Mouse (Mus musculus) testis, adult 2 months (tissue): ENCODE data around the gene 4930544G11Rik. TPM values are rescaled to one million over a fixed set of nuclear protein-coding genes. Genes with fewer than 3 reads are reported as not detected.

Experiments
- H3K27ac ChIP-seq: fragments of 200-500 bp; 2 replicates; pipeline ENCODE4 v1.5.1; 2012; ENCODE audit warnings: low read depth, low read length; ENCODE audit not compliant: control insufficient read depth, insufficient read depth
- H3K27me3 ChIP-seq: fragments of 200-500 bp; 2 replicates; pipeline ENCODE4 v1.6.1; 2012; ENCODE audit warnings: mild to moderate bottlenecking, low read length, moderate library complexity; ENCODE audit not compliant: control insufficient read depth, insufficient read depth
- H3K36me3 ChIP-seq: fragments of 200-500 bp; 2 replicates; pipeline ENCODE4 v1.6.1; 2012; ENCODE audit warnings: mild to moderate bottlenecking, low read length; ENCODE audit not compliant: control insufficient read depth, insufficient read depth
- H3K4me1 ChIP-seq: fragments of 200-500 bp; 2 replicates; pipeline ENCODE4 v1.6.1; 2012; ENCODE audit warnings: low read length; ENCODE audit not compliant: control insufficient read depth, insufficient read depth
- H3K4me3 ChIP-seq: fragments of 200-500 bp; 2 replicates; pipeline ENCODE4 v1.5.1; 2012; ENCODE audit warnings: low read depth, mild to moderate bottlenecking, low read length, moderate library complexity, mixed read lengths; ENCODE audit not compliant: control insufficient read depth
- CTCF ChIP-seq: fragments of 200-500 bp; IDR thresholded peaks from 2 replicates; pipeline ENCODE4 v1.5.1; 2012; ENCODE audit warnings: low read depth, mild to moderate bottlenecking, inconsistent platforms, low read length, moderate library complexity; ENCODE audit not compliant: control insufficient read depth, insufficient read depth, insufficient replicate concordance
- POLR2A ChIP-seq: fragments of 200-500 bp; IDR thresholded peaks from 2 replicates; pipeline ENCODE4 v1.6.1; 2012; ENCODE audit warnings: low read depth, mild to moderate bottlenecking, inconsistent platforms, low read length, moderate library complexity; ENCODE audit not compliant: control insufficient read depth
- polyA plus RNA-seq: library from polyadenylated mRNA; depleted of rRNA; stranded (reverse); fragments of >200 nt; gene quantifications from 2 replicates; pipeline ENCODE4 v1.2.3, GENCODE M21; 2012

The 4930544G11Rik gene
- polyA plus RNA-seq, 1 experiment, result 179 TPM

- H3K27ac ChIP-seq, result no peak overlapping the region
- no peaks in the 10 kb centered on the region for H3K36me3 ChIP-seq
- H3K4me1 ChIP-seq, result no peaks in the 10 kb centered on the region
- no peak overlapping the region for H3K4me3 ChIP-seq
- no peak for TF ChIP-seq CTCF
- no peak for TF ChIP-seq POLR2A
- no peaks in the 10 kb centered on the region for H3K27me3 ChIP-seq
Measured at GRCm38 (mm10) chr6:65932776-65933175, 19.6 kb upstream of the 4930544G11Rik start.

- H3K36me3 ChIP-seq, result no peaks in the 10 kb centered on the region
- no peak overlapping the region for H3K4me3 ChIP-seq
- TF ChIP-seq CTCF (no peak), POLR2A (no peak)
- H3K27me3 ChIP-seq, result no peaks in the 10 kb centered on the region
- H3K27ac ChIP-seq, result no peak overlapping the region
- no peaks in the 10 kb centered on the region for H3K4me1 ChIP-seq
Measured at GRCm38 (mm10) chr6:65933177-65933576, 19.2 kb upstream of the 4930544G11Rik start.

- Histone ChIP-seq H3K27ac (no peak overlapping the region), H3K4me3 (no peak overlapping the region)
- TF ChIP-seq CTCF (no peak), POLR2A (no peak)
Measured at GRCm38 (mm10) chr6:65935566-65936281, 16.7 kb upstream of the 4930544G11Rik start.

GRCm38 (mm10) chr6:65950492-65950891 lies 1.9 kb upstream of the 4930544G11Rik start:
- H3K4me1 ChIP-seq, result peaks cover 6% of the 10 kb centered on the region
- no peaks in the 10 kb centered on the region for H3K27me3 ChIP-seq
- no peak overlapping the region for H3K4me3 ChIP-seq
- H3K36me3 ChIP-seq, result no peaks in the 10 kb centered on the region
- H3K27ac ChIP-seq, result no peak overlapping the region
- TF ChIP-seq CTCF (no peak), POLR2A (no peak)

More at GRCm38 (mm10) chr6:65935566-65936281, 16.7 kb upstream of the 4930544G11Rik start:
- Histone ChIP-seq H3K27me3 (no peaks in the 10 kb centered on the region), H3K4me1 (no peaks in the 10 kb centered on the region), H3K36me3 (no peaks in the 10 kb centered on the region)

GRCm38 (mm10) chr6:65969386-65970111 lies 17.1 kb downstream of the 4930544G11Rik start:
- H3K4me3 ChIP-seq, result no peak overlapping the region
- H3K27ac ChIP-seq, result no peak overlapping the region
- H3K36me3 ChIP-seq, result no peaks in the 10 kb centered on the region
- no peaks in the 10 kb centered on the region for H3K27me3 ChIP-seq
- no peak for TF ChIP-seq POLR2A
- no peaks in the 10 kb centered on the region for H3K4me1 ChIP-seq

GRCm38 (mm10) chr6:65970410-65970809 lies 18.0 kb downstream of the 4930544G11Rik start:
- H3K27me3 ChIP-seq, result no peaks in the 10 kb centered on the region
- H3K4me3 ChIP-seq, result no peak overlapping the region
- no peaks in the 10 kb centered on the region for H3K4me1 ChIP-seq
- TF ChIP-seq CTCF (no peak), POLR2A (no peak)
- H3K27ac ChIP-seq, result no peak overlapping the region
- no peaks in the 10 kb centered on the region for H3K36me3 ChIP-seq

- Histone ChIP-seq H3K4me1 (no peaks in the 10 kb centered on the region), H3K27me3 (no peaks in the 10 kb centered on the region), H3K4me3 (no peak overlapping the region), H3K36me3 (no peaks in the 10 kb centered on the region), H3K27ac (no peak overlapping the region)
- no peak for TF ChIP-seq CTCF
- TF ChIP-seq POLR2A, result no peak
Measured at GRCm38 (mm10) chr6:65992081-65992480, 39.7 kb downstream of the 4930544G11Rik start.
